Mouse (Mus musculus): ENCODE data around the gene Clip1.

The Clip1 gene

GRCm38 (mm10) chr5:123670800-123671472 is 13.5 kb downstream of the Clip1 start:
- no peak for DNase-seq (ENCODE audit: low spot score)

GRCm38 (mm10) chr5:123669991-123670799 is 14.2 kb downstream of the Clip1 start:
- no peak for DNase-seq (ENCODE audit: low spot score)

GRCm38 (mm10) chr5:123667915-123668314 is 16.5 kb downstream of the Clip1 start:
- no peak for DNase-seq (ENCODE audit: low spot score)

- no peak for DNase-seq (ENCODE audit: low spot score)
Measured at GRCm38 (mm10) chr5:123665956-123666355, 18.5 kb downstream of the Clip1 start.

- no peak for DNase-seq (ENCODE audit: low spot score)
Measured at GRCm38 (mm10) chr5:123664329-123664728, 20.1 kb downstream of the Clip1 start.

GRCm38 (mm10) chr5:123662059-123662458 is 22.4 kb downstream of the Clip1 start:
- DNase-seq (ENCODE audit: low spot score), result no peak

GRCm38 (mm10) chr5:123661602-123662001 is 22.8 kb downstream of the Clip1 start:
- DNase-seq (ENCODE audit: low spot score), result no peak

- no peak for DNase-seq (ENCODE audit: low spot score)
Measured at GRCm38 (mm10) chr5:123657651-123658050, 26.8 kb downstream of the Clip1 start.

GRCm38 (mm10) chr5:123654937-123655336 is 29.5 kb downstream of the Clip1 start:
- DNase-seq (ENCODE audit: low spot score), result no peak

GRCm38 (mm10) chr5:123653287-123653801 is 31.1 kb downstream of the Clip1 start:
- no peak for DNase-seq (ENCODE audit: low spot score)

- no peak for DNase-seq (ENCODE audit: low spot score)
Measured at GRCm38 (mm10) chr5:123650825-123651224, 33.6 kb downstream of the Clip1 start.

GRCm38 (mm10) chr5:123642401-123642800 is 42.0 kb downstream of the Clip1 start:
- DNase-seq (ENCODE audit: low spot score), result no peak

- no peak for DNase-seq (ENCODE audit: low spot score)
Measured at GRCm38 (mm10) chr5:123641259-123641900, 43.0 kb downstream of the Clip1 start.

GRCm38 (mm10) chr5:123640181-123640580 is 44.2 kb downstream of the Clip1 start:
- no peak for DNase-seq (ENCODE audit: low spot score)

- DNase-seq (ENCODE audit: low spot score), result no peak
Measured at GRCm38 (mm10) chr5:123631210-123631609, 53.2 kb downstream of the Clip1 start.

- DNase-seq (ENCODE audit: low spot score), result peak; percentile 66
Measured at GRCm38 (mm10) chr5:123626631-123627030, 57.8 kb downstream of the Clip1 start.

- no peak for DNase-seq (ENCODE audit: low spot score)
Measured at GRCm38 (mm10) chr5:123622421-123622820, 62.0 kb downstream of the Clip1 start.

GRCm38 (mm10) chr5:123618558-123618957 is 65.9 kb downstream of the Clip1 start:
- DNase-seq (ENCODE audit: low spot score), result no peak

GRCm38 (mm10) chr5:123614246-123614645 is 70.2 kb downstream of the Clip1 start:
- DNase-seq (ENCODE audit: low spot score), result no peak

- peak; percentile 68 for DNase-seq (ENCODE audit: low spot score)
Measured at GRCm38 (mm10) chr5:123609843-123610242, 74.6 kb downstream of the Clip1 start.

- no peak for DNase-seq (ENCODE audit: low spot score)
Measured at GRCm38 (mm10) chr5:123609416-123609815, 75.0 kb downstream of the Clip1 start.

GRCm38 (mm10) chr5:123607211-123607669 is 77.2 kb downstream of the Clip1 start:
- no peak for DNase-seq (ENCODE audit: low spot score)

GRCm38 (mm10) chr5:123603496-123603895 is 80.9 kb downstream of the Clip1 start:
- DNase-seq (ENCODE audit: low spot score), result no peak

Measured in ovary, postnatal 14 days (tissue).